Mouse (Mus musculus): Measurements from ENCODE around the gene Slc4a11. TPM values are rescaled to one million over a fixed set of nuclear protein-coding genes. Genes with fewer than 3 reads are reported as not detected.

Gene Slc4a11
- polyA plus RNA-seq, 1 experiment from 2014 or later: 0.70 TPM

GRCm38 (mm10) chr2:130638101-130638611 lies 59.2 kb downstream of the Slc4a11 start:
- Histone ChIP-seq H3K27ac (replicated peaks; ENCODE audit: low read depth, low read length) (no peak overlapping the region), H3K4me3 (ENCODE audit: low read depth, low read length) (no peak overlapping the region), H3K4me2 (ENCODE audit: low read depth, low read length) (no peak overlapping the region), H3K36me3 (replicated peaks; ENCODE audit: control insufficient read depth, insufficient read depth, low read depth, low read length) (no peaks in the 10 kb centered on the region), H3K27me3 (ENCODE audit: control insufficient read depth, insufficient read depth, low read length) (peaks cover 31% of the 10 kb centered on the region), H3K9ac (replicated peaks; ENCODE audit: low read length) (no peak overlapping the region), H3K9me3 (replicated peaks; ENCODE audit: control insufficient read depth, low read length) (no peaks in the 10 kb centered on the region), H3K4me1 (ENCODE audit: control insufficient read depth, insufficient read depth, low read length) (peaks cover 9% of the 10 kb centered on the region)
- 27% methylated on average over 16 of the region's 16 CpGs for WGBS
- DNase-seq (ENCODE audit: low spot score) (no peak), ATAC-seq (replicated peaks; ENCODE audit: insufficient number of reproducible peaks, low FRiP score, low TSS enrichment, low read depth) (no peak)

GRCm38 (mm10) chr2:130635847-130636246 lies 61.5 kb downstream of the Slc4a11 start:
- whole genome bisulfite sequencing: 13% methylated on average over 21 of the region's 21 CpGs
- H3K27me3 ChIP-seq (ENCODE audit: control insufficient read depth, insufficient read depth, low read length): peaks cover 31% of the 10 kb centered on the region

GRCm38 (mm10) chr2:130634739-130635411 lies 62.4 kb downstream of the Slc4a11 start:
- ATAC-seq (replicated peaks; ENCODE audit: insufficient number of reproducible peaks, low FRiP score, low TSS enrichment, low read depth): peak; percentile 68
- Histone ChIP-seq H3K4me2 (ENCODE audit: low read depth, low read length) (peak overlapping the region; percentile 90), H3K9ac (replicated peaks; ENCODE audit: low read length) (peak overlapping the region; percentile 55), H3K27ac (replicated peaks; ENCODE audit: low read depth, low read length) (no peak overlapping the region), H3K27me3 (ENCODE audit: control insufficient read depth, insufficient read depth, low read length) (peaks cover 31% of the 10 kb centered on the region), H3K36me3 (replicated peaks; ENCODE audit: control insufficient read depth, insufficient read depth, low read depth, low read length) (no peaks in the 10 kb centered on the region), H3K9me3 (replicated peaks; ENCODE audit: control insufficient read depth, low read length) (no peaks in the 10 kb centered on the region), H3K4me3 (ENCODE audit: low read depth, low read length) (peak overlapping the region; percentile 31), H3K4me1 (ENCODE audit: control insufficient read depth, insufficient read depth, low read length) (peaks cover 9% of the 10 kb centered on the region)
- peak; percentile 64 for DNase-seq (ENCODE audit: low spot score)
- WGBS: under 1% methylated on average over 38 of the region's 38 CpGs

More at GRCm38 (mm10) chr2:130635847-130636246, 61.5 kb downstream of the Slc4a11 start:
- ATAC-seq (replicated peaks; ENCODE audit: insufficient number of reproducible peaks, low FRiP score, low TSS enrichment, low read depth): no peak
- Histone ChIP-seq H3K9ac (replicated peaks; ENCODE audit: low read length) (peak overlapping the region; percentile 22), H3K4me3 (ENCODE audit: low read depth, low read length) (peak overlapping the region; percentile 5; the same call in 1 of the 2 replicates), H3K4me2 (ENCODE audit: low read depth, low read length) (peak overlapping the region; percentile 90), H3K27ac (replicated peaks; ENCODE audit: low read depth, low read length) (no peak overlapping the region), H3K4me1 (ENCODE audit: control insufficient read depth, insufficient read depth, low read length) (peaks cover 9% of the 10 kb centered on the region), H3K9me3 (replicated peaks; ENCODE audit: control insufficient read depth, low read length) (no peaks in the 10 kb centered on the region), H3K36me3 (replicated peaks; ENCODE audit: control insufficient read depth, insufficient read depth, low read depth, low read length) (no peaks in the 10 kb centered on the region)
- peak; percentile 20 for DNase-seq (ENCODE audit: low spot score)

Other genes starting within 250 kb of the Slc4a11 start
- 96.8 and 105 TPM in 2 replicates for gene Ptpra, start 247.2 kb downstream of the Slc4a11 start, polyA plus RNA-seq (2014; fragmentation: Nextera tagmentation; extraction: Ambion mirVana)
- 77.4 and 83.0 TPM in 2 replicates for gene Mrps26, start 133.8 kb downstream of the Slc4a11 start, polyA plus RNA-seq (2014; fragmentation: Nextera tagmentation; extraction: Ambion mirVana)
- not detected in 2 replicates for gene Oxt, start 121.3 kb downstream of the Slc4a11 start, polyA plus RNA-seq (2014; fragmentation: Nextera tagmentation; extraction: Ambion mirVana)
- not detected in 2 replicates for gene Avp, start 115.0 kb downstream of the Slc4a11 start, polyA plus RNA-seq (2014; fragmentation: Nextera tagmentation; extraction: Ambion mirVana)
- 23.8 and 24.7 TPM in 2 replicates for gene Fastkd5, start 67.5 kb downstream of the Slc4a11 start, polyA plus RNA-seq (2014; fragmentation: Nextera tagmentation; extraction: Ambion mirVana)
- 19.8 and 19.9 TPM in 2 replicates for gene Ubox5, start 67.5 kb downstream of the Slc4a11 start, polyA plus RNA-seq (2014; fragmentation: Nextera tagmentation; extraction: Ambion mirVana)
- gene Lzts3, start 54.7 kb downstream of the Slc4a11 start, polyA plus RNA-seq (2014; fragmentation: Nextera tagmentation; extraction: Ambion mirVana): 0.79 and 1.1 TPM in 2 replicates
- 45.0 and 45.1 TPM in 2 replicates for gene Ddrgk1, start 32.9 kb downstream of the Slc4a11 start, polyA plus RNA-seq (2014; fragmentation: Nextera tagmentation; extraction: Ambion mirVana)
- gene Itpa, start 29.9 kb downstream of the Slc4a11 start, polyA plus RNA-seq (2014; fragmentation: Nextera tagmentation; extraction: Ambion mirVana): 131 and 136 TPM in 2 replicates
- gene 4930402H24Rik, start 208.9 kb upstream of the Slc4a11 start, polyA plus RNA-seq (2014; fragmentation: Nextera tagmentation; extraction: Ambion mirVana): 31.3 TPM in 2 replicates
- 8.4 and 8.7 TPM in 2 replicates for gene Atrn, start 209.0 kb upstream of the Slc4a11 start, polyA plus RNA-seq (2014; fragmentation: Nextera tagmentation; extraction: Ambion mirVana)